Mouse (Mus musculus): ENCODE measurements around the gene Fbxl13. TPM values are rescaled to one million over a fixed set of nuclear protein-coding genes. Genes with fewer than 3 reads are reported as not detected.

Gene Fbxl13
- polyA plus RNA-seq, 1 experiment from 2014 or later, result 0.39 TPM

- H3K27ac ChIP-seq (replicated peaks), result no peak overlapping the region
- no peaks in the 10 kb centered on the region; the same call in 1 of the 2 replicates for H3K36me3 ChIP-seq
- H3K4me3 ChIP-seq, result no peak overlapping the region
- H3K27me3 ChIP-seq, result no peaks in the 10 kb centered on the region
- no peaks in the 10 kb centered on the region for H3K9me3 ChIP-seq
- WGBS, result 51% methylated on average over 8 of the region's 8 CpGs
- H3K9ac ChIP-seq, result no peak overlapping the region
- peaks cover 7% of the 10 kb centered on the region for H3K4me1 ChIP-seq (replicated peaks)
- no peak overlapping the region for H3K4me2 ChIP-seq
- ATAC-seq (ENCODE audit: low read depth), result peak; percentile 74
Observed at GRCm38 (mm10) chr5:21440833-21441530, 204.5 kb downstream of the Fbxl13 start.

GRCm38 (mm10) chr5:21439446-21440110 lies 205.9 kb downstream of the Fbxl13 start:
- H3K4me1 ChIP-seq (replicated peaks), result peaks cover 7% of the 10 kb centered on the region
- H3K9ac ChIP-seq, result no peak overlapping the region
- no peak overlapping the region for H3K4me3 ChIP-seq
- ATAC-seq (ENCODE audit: low read depth), result no peak
- H3K36me3 ChIP-seq, result no peaks in the 10 kb centered on the region; the same call in 1 of the 2 replicates
- H3K27me3 ChIP-seq, result no peaks in the 10 kb centered on the region
- no peak overlapping the region for H3K4me2 ChIP-seq
- no peaks in the 10 kb centered on the region for H3K9me3 ChIP-seq
- WGBS, result 94% methylated on average over 7 of the region's 7 CpGs
- H3K27ac ChIP-seq (replicated peaks), result no peak overlapping the region

DNA sequence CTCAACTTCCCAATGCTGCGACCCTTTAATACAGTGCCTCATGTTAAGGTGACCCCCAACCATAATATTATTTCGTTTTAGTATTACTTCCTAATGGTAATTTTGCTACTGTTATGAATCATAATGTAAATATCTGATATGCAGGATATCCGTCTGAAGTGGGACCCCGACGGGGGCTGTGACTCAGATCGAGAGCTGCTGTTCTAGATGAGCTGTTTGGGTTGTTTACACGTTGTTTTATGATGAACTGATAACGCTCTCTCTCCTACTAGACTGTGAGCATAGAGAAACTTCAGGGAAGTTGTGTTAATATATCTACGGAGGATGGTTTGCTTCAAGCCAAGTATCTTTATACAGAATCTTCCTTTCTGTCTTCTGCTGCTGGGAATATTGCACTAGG lies 207.0 kb downstream of the Fbxl13 start:
- Histone ChIP-seq H3K9ac (no peak overlapping the region), H3K4me3 (no peak overlapping the region), H3K36me3 (no peaks in the 10 kb centered on the region; the same call in 1 of the 2 replicates), H3K4me1 (replicated peaks) (peaks cover 7% of the 10 kb centered on the region), H3K27me3 (no peaks in the 10 kb centered on the region), H3K4me2 (no peak overlapping the region), H3K27ac (replicated peaks) (no peak overlapping the region), H3K9me3 (no peaks in the 10 kb centered on the region)
- no peak for ATAC-seq (ENCODE audit: low read depth)
- 95% methylated on average over 9 of the region's 9 CpGs for WGBS

- no peak overlapping the region for H3K4me2 ChIP-seq
- no peak overlapping the region for H3K9ac ChIP-seq
- no peak for ATAC-seq (ENCODE audit: low read depth)
- no peak overlapping the region for H3K27ac ChIP-seq (replicated peaks)
- no peak overlapping the region for H3K4me3 ChIP-seq
- 60% methylated on average over 8 of the region's 8 CpGs for WGBS
- H3K4me1 ChIP-seq (replicated peaks), result peaks cover 7% of the 10 kb centered on the region
- H3K36me3 ChIP-seq, result no peaks in the 10 kb centered on the region
- no peaks in the 10 kb centered on the region for H3K9me3 ChIP-seq
- H3K27me3 ChIP-seq, result no peaks in the 10 kb centered on the region
Observed at GRCm38 (mm10) chr5:21436471-21436975, 208.9 kb downstream of the Fbxl13 start.

DNA sequence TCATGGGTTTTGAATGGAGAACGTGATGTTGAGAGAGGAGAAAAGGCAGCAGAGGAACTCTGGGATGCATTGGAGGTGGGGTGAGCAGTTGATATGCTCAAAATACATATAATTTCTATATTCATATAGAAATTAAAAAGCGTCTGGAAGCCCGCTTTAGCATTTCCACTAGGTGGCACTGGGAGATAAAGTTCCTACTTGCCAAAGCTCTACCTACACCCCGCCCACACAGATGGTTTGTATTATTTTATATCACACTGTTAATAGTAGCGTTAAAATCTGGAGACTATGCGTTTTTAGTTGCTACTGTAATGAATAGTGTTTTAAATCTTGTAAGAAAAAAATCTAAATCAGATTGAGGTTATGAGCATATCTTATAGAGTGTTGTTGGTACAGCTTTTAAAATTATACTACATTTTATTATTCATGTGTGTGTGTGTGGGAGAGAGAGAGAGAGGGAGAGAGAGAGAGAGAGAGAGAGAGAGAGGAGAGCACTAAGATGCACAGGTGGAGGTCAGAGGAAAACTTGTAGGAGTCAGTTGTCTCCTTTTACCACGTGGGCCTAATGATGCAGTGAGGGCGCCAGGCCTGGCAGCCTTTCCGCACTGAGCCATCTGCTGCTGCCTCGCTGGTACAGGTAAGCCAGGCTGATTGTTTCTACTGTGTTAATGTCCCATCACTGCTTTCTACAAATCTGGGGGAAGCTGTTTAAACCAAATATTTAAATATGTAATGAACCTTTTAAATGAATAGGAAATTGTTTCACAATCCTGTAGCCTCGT lies 211.1 kb downstream of the Fbxl13 start:
- H3K9me3 ChIP-seq, result no peaks in the 10 kb centered on the region
- no peaks in the 10 kb centered on the region for H3K27me3 ChIP-seq
- no peak overlapping the region for H3K4me2 ChIP-seq
- peak; percentile 56 for ATAC-seq (ENCODE audit: low read depth)
- no peak overlapping the region for H3K9ac ChIP-seq
- no peak overlapping the region for H3K4me3 ChIP-seq
- no peaks in the 10 kb centered on the region for H3K4me1 ChIP-seq (replicated peaks)
- H3K27ac ChIP-seq (replicated peaks), result no peak overlapping the region
- WGBS, result 77% methylated on average over 11 of the region's 11 CpGs
- no peaks in the 10 kb centered on the region for H3K36me3 ChIP-seq

Other genes with a start within 250 kb of the Fbxl13 start
- gene Ccdc146, start 221.0 kb downstream of the Fbxl13 start, polyA plus RNA-seq (2015; fragmentation: Nextera tagmentation; extraction: Ambion mirVana), result 0.21 and 0.66 TPM in 2 replicates
- gene Fam185a, start 220.7 kb downstream of the Fbxl13 start, polyA plus RNA-seq (2015; fragmentation: Nextera tagmentation; extraction: Ambion mirVana), result 6.4 and 7.0 TPM in 2 replicates
- gene Lrrc17, start 102.1 kb downstream of the Fbxl13 start, polyA plus RNA-seq (2015; fragmentation: Nextera tagmentation; extraction: Ambion mirVana), result 7.6 and 11.8 TPM in 2 replicates
- 57.4 and 57.8 TPM in 2 replicates for gene Armc10, start 179 bp upstream of the Fbxl13 start, polyA plus RNA-seq (2015; fragmentation: Nextera tagmentation; extraction: Ambion mirVana)
- 2.0 and 2.5 TPM in 2 replicates for gene Napepld, start 55.8 kb upstream of the Fbxl13 start, polyA plus RNA-seq (2015; fragmentation: Nextera tagmentation; extraction: Ambion mirVana)
- gene Pmpcb, start 91.5 kb upstream of the Fbxl13 start, polyA plus RNA-seq (2015; fragmentation: Nextera tagmentation; extraction: Ambion mirVana), result 77.5 and 88.0 TPM in 2 replicates
- 78.4 and 79.1 TPM in 2 replicates for gene Dnajc2, start 139.6 kb upstream of the Fbxl13 start, polyA plus RNA-seq (2015; fragmentation: Nextera tagmentation; extraction: Ambion mirVana)
- gene Psmc2, start 139.6 kb upstream of the Fbxl13 start, polyA plus RNA-seq (2015; fragmentation: Nextera tagmentation; extraction: Ambion mirVana), result 197 and 199 TPM in 2 replicates
- not detected in 2 replicates for gene Slc26a5, start 220.0 kb upstream of the Fbxl13 start, polyA plus RNA-seq (2015; fragmentation: Nextera tagmentation; extraction: Ambion mirVana)

All from neural tube, embryonic 13.5 days (tissue).